Mouse (Mus musculus): ENCODE measurements around the gene Uhrf2. TPM values are rescaled to one million over a fixed set of nuclear protein-coding genes. Genes with fewer than 3 reads are reported as not detected.

The Uhrf2 gene
- total RNA-seq, 2 experiments from 2014 or later, result 36.3 to 43.5 TPM

GRCm38 (mm10) chr19:30124999-30125669, 94.8 kb downstream of the Uhrf2 start:
- DNase-seq, result no peak

GRCm38 (mm10) chr19:30125670-30126059, 95.4 kb downstream of the Uhrf2 start:
- no peak for DNase-seq

GRCm38 (mm10) chr19:30128177-30128576, 97.9 kb downstream of the Uhrf2 start:
- DNase-seq, result peak in 1 of 2 experiments; percentile 9

GRCm38 (mm10) chr19:30136308-30136707, 106.0 kb downstream of the Uhrf2 start:
- peak in 1 of 2 experiments; percentile 12 for DNase-seq

Other genes with a start within 250 kb of the Uhrf2 start
- gene 9930021J03Rik, start 224.5 kb upstream of the Uhrf2 start, total RNA-seq (2021), result 10 to 100 TPM; 16.3 to 16.6 TPM
- gene Ranbp6, start 217.5 kb upstream of the Uhrf2 start, total RNA-seq (2021), result 10 to 100 TPM; 15.1 to 16.8 TPM
- gene Il33, start 105.4 kb upstream of the Uhrf2 start, total RNA-seq (2021), result 10 to 100 TPM; 16.0 to 19.8 TPM
- not detected for gene Trpd52l3, start 26.7 kb upstream of the Uhrf2 start, total RNA-seq (2021)
- under 1 TPM; 0.46 to 0.63 TPM for gene Gldc, start 144.9 kb downstream of the Uhrf2 start, total RNA-seq (2021)
- not detected for gene Mbl2, start 202.4 kb downstream of the Uhrf2 start, total RNA-seq (2021)